Mouse (Mus musculus) layer of hippocampus, adult 9-11 months (tissue): ENCODE measurements around the gene Smad1.

Experiments
- DNase-seq: peaks from one replicate; pipeline ENCODE4 v3.0.0; 2022

Smad1 gene

GRCm38 (mm10) chr8:79382857-79383262 is 16.5 kb downstream of the Smad1 start:
- DNase-seq = no peak

- DNase-seq = no peak
Observed at GRCm38 (mm10) chr8:79381771-79382170, 17.5 kb downstream of the Smad1 start.

GRCm38 (mm10) chr8:79380386-79380785 is 18.9 kb downstream of the Smad1 start:
- DNase-seq = no peak

- DNase-seq = no peak
Observed at GRCm38 (mm10) chr8:79379971-79380370, 19.3 kb downstream of the Smad1 start.

GRCm38 (mm10) chr8:79376648-79377047 is 22.7 kb downstream of the Smad1 start:
- no peak for DNase-seq

GRCm38 (mm10) chr8:79375775-79376123 is 23.6 kb downstream of the Smad1 start:
- DNase-seq = peak; percentile 64

DNA sequence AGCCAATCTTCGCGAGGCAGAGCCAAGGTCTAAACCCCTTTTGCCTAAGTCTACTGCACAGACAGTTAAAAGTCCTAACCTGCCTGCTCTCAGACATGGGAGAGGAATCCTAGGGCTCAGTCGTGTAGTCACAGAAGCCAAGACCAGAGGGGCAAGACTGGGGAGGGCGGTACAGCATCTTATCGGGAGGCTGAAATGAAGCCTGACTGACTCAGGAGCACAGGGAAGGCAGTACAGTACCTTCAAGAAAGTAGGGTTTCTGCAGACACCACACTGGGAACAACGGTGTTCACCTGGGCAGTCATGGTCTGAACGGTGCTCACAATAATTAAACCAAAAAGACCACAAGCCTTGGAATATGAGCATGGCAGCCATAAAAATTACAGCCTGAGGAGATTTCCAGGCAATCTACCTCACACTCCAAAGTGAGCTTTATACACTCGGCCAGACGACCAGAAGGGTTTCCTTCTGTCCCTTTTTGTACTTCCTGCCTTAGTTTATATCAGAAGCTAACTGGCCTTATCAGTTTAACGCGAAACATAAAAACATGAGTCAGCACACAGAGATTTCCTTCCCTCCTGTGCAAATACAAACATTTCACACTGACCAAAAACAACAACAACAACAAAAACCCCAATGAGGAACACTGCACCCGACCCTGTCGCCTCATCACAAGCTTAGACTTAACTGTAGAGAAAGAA is 24.1 kb downstream of the Smad1 start:
- DNase-seq = no peak

GRCm38 (mm10) chr8:79374410-79374809 is 24.9 kb downstream of the Smad1 start:
- DNase-seq = peak; percentile 42

GRCm38 (mm10) chr8:79373563-79373962 is 25.8 kb downstream of the Smad1 start:
- no peak for DNase-seq

- DNase-seq = no peak
Observed at GRCm38 (mm10) chr8:79372960-79373359, 26.4 kb downstream of the Smad1 start.

DNA sequence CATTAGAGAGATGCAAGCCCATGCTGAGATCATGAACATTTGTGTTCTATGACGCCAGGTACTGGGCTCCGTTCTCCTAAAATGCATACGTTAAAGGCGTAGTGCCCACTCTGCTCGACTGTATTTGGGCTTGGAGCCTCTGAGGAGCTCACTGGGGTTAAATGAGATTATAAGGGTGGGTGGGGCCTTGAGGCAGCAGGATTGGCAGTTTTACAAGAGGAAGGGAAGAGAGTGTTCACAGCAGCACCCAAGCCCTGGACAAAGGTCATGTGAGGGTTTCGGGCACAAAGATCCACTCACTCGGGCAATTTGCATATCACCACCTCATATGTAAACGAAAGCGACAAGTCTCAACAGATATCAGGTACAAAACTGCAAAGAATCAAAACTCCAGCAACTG is 26.8 kb downstream of the Smad1 start:
- no peak for DNase-seq

DNA sequence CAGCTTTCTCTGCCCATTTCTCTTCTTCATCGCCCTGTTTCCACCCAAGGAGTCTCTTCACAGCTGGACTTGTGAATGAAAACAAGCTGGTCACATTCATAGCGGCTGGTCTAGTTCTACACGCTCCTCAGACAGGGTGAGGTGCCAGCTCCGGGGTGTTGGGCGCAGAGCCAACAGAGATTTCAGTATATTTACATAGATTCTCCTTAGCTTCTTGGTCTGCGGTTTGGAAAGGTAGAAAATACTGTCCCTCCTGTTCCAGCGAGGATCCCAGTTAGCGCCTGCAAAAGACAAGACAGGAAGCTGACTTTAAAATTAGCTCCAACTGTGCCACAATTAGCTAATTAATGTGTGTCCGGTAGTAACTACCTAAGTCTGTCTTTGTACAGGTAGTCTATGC is 27.2 kb downstream of the Smad1 start:
- no peak for DNase-seq

GRCm38 (mm10) chr8:79370646-79371290 is 28.6 kb downstream of the Smad1 start:
- DNase-seq = no peak

DNA sequence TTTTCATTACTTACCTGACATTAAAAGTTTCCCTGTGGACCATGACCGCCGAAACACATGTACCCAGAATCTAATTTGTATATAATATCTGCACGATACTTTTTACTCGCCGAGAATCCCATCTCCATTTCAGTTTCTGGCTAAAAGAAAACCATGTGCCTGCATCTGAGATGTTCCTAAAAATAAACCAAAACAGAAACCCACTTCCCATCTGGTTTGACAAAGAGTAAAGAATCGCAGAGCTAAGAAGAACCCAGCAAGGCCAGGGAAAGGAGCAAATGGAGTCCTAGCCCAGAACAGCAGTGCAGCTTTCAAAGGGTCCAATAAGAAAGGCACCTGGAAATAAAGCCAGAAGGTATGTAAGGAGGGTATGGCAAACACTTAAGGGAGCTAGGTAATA is 30.2 kb downstream of the Smad1 start:
- no peak for DNase-seq

DNA sequence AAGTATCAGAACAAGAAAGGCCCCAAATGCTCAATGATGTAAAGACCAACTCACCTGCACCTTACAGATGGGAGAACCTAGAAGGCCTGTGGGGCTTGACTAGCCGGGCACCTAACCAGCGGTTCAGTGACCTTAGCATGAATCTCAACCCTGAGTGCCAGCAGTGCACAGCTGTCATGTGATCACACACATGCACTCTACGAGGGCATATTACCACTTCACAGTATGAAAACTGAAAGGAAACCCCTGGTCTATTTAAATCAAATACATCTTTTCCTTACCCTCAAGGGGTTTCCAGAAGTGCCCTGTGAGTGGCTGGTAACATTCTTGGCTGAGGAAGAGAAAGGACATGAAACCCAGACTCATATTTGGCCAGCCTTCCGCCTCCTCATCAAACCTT is 31.4 kb downstream of the Smad1 start:
- no peak for DNase-seq

DNA sequence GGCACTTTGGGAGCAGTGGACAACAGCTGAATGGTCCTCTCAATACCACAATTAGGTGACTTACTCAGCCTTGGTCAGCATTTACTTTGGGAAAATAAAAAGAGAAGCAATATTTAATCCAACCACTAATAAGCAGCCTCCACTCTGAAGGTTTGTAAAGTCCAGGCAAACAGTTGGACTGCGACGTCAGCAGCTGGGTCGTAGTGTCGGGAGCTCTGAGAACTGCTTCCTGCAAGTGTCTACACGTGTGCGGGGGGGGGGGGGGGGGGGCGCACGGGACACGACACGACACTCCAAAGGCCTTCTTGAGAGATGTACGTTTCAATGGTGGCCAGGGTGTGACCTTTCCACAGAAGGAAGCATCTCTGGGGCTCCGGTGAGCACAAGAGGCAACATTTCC is 32.0 kb downstream of the Smad1 start:
- no peak for DNase-seq

- no peak for DNase-seq
Observed at GRCm38 (mm10) chr8:79366227-79366626, 33.1 kb downstream of the Smad1 start.

DNA sequence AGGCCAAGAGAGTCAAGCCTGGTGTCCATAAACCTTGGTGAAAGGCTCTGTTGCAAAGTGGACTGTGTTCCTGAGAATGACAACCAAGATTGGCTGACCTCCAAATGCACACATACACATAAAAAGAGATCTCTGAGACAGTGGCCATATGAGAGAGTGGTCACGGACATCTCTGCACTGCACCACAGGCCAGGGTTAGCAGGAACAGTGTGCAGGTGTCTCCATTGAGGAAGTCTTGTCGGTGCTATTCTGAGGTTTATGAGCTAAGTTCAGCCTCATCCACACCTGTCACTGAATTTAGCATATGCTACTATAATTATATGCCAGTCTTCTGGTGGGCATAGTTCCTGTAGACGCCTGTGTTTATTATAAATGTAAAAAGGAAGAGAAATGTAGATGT is 33.6 kb downstream of the Smad1 start:
- no peak for DNase-seq

GRCm38 (mm10) chr8:79364806-79365205 is 34.5 kb downstream of the Smad1 start:
- DNase-seq = no peak

- DNase-seq = no peak
Observed at GRCm38 (mm10) chr8:79362430-79362829, 36.9 kb downstream of the Smad1 start.

DNA sequence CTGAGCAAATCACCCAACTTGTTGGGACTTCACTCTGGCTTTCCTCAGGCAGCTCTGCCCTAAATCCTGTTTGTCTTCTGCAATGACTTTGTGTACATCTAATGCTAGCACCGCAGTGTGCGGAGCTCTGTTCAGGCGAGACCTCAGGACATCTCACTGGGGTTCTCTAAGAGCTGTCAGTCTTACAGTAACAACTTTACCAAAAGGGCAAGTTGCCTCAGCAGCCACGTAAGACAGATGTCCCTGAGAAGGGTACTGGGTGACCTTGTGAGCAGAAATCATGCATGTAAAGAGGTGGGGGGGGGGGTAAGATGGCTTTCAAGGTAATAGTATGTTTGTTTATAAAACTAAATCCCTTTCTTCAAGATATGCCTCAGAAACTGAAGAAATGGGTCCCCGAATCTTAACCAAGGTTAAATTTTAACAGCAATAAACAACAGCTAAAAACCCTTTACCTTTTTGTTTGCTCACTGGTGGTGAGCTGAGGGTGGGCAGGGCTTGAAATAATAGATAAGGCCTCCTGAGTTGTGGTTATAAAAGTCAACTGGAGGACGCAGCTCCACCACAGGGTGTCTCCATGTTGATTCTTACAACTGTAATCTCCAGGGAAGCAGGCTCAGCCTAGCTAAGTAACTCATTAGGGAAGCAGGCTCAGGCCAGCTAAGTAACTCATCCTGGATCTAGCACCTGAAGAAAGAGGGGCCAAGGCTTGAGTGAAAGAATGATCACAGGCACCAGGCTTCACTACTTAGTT is 38.4 kb downstream of the Smad1 start:
- no peak for DNase-seq

- no peak for DNase-seq
Observed at GRCm38 (mm10) chr8:79360302-79360701, 39.0 kb downstream of the Smad1 start.

DNA sequence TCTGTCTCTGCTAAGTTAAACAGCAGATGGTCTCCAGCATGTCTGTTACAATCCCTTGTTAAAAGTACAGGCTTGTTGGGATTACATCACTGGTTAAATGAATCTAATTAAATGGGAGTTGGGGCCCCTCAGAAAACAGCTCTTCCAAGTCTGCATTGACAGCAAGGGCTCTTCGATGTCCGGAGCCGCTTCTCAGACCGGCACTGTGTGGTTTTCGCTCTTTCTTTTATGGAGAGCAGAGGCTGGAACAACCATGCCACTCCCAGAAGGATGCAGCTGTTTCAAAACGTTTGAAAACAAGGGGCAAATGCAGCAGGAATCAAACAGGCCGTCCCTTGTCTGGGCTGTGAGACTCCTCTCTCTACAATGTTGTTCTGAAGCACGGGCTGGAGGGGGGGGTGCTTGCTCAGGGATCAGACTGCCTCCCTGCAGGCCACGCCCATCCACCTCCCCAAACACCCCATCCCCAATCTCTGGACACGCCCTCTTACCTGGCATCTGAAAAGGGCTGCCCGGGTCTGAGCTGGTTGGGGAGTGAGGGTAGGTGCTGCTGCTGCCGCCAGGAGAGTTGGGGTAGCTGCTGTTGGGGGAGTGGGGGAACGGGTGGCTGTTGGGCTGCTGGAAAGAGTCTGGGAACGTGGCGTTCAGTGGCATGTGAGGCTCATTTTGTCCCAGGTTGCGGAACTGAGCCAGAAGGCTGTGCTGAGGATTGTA is 43.4 kb downstream of the Smad1 start:
- peak; percentile 61 for DNase-seq

DNA sequence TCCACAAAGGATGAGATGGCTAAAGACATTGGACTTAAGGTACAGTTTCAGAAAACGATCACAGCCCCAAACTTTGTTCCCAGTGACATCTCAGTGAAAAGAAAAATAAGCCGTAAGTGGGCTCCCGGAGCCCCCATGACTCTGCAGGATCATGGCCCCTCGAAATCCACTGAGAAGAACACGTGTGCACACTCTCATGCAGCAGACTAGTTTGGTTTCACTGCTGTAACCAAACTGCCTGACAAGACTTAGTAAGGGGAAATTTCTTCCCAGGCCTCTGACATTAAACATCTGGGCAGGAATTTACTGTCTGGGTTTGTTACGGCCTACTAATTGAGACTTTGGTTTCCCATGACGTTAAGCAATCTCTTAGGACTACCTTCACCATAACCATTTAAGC is 45.3 kb downstream of the Smad1 start:
- DNase-seq = no peak
